Mouse (Mus musculus) heart, postnatal 0 days (tissue): ENCODE measurements around the gene Arcn1. TPM values are rescaled to one million over a fixed set of nuclear protein-coding genes. Genes with fewer than 3 reads are reported as not detected.
A peak's percentile ranks its signal among the peaks of the same experiment; 100 is the strongest.
"Not testable (repeated sequence)": the region's sequence is repeated elsewhere in the genome, so short reads cannot be mapped to it uniquely, and the experiment has no call there.

Experiments used
- ATAC-seq: fragments of 200-750 bp; cut with Nextera tagmentation; 2 replicates; pipeline ENCODE4 v1.8.0; 2017; ENCODE audit warnings: low read depth, moderate number of reproducible peaks, moderate library complexity; ENCODE audit not compliant: insufficient read depth
- DNase-seq: peaks from one replicate; pipeline ENCODE4 v3.0.0-alpha.2; 2016; ENCODE audit warnings: low spot score
- H3K27ac ChIP-seq: fragments of 300-500 bp; sonication (generic); 2 replicates; pipeline ENCODE4 v1.5.1; 2014; ENCODE audit warnings: low read depth, mild to moderate bottlenecking
- H3K27me3 ChIP-seq: fragments of 300-500 bp; sonication (generic); 2 replicates; pipeline ENCODE4 v1.6.1; 2014; ENCODE audit warnings: low read length, mixed read lengths; ENCODE audit not compliant: control insufficient read depth, insufficient read depth
- H3K36me3 ChIP-seq: fragments of 300-500 bp; sonication (generic); replicated peaks from 2 replicates; pipeline ENCODE4 v1.6.1; 2014; ENCODE audit warnings: low read length, mixed read lengths; ENCODE audit not compliant: control insufficient read depth, insufficient read depth
- H3K4me1 ChIP-seq: fragments of 300-500 bp; sonication (generic); 2 replicates; pipeline ENCODE4 v1.6.1; 2014; ENCODE audit warnings: antibody characterized with exemption; ENCODE audit not compliant: control insufficient read depth, insufficient read depth
- H3K4me2 ChIP-seq: fragments of 300-500 bp; sonication (generic); 2 replicates; pipeline ENCODE4 v1.6.1; 2014; ENCODE audit warnings: low read depth, mild to moderate bottlenecking, low read length, moderate library complexity
- H3K4me3 ChIP-seq: fragments of 300-500 bp; sonication (generic); 2 replicates; pipeline ENCODE4 v1.5.1; 2014; ENCODE audit warnings: low read depth, low read length
- H3K9ac ChIP-seq: fragments of 300-500 bp; sonication (generic); replicated peaks from 2 replicates; pipeline ENCODE4 v1.6.1; 2014; ENCODE audit warnings: low read depth, low read length, mixed read lengths
- H3K9me3 ChIP-seq: fragments of 300-500 bp; sonication (generic); replicated peaks from 2 replicates; pipeline ENCODE4 v1.6.1; 2016; ENCODE audit warnings: low read length; ENCODE audit not compliant: control insufficient read depth
- CTCF ChIP-seq: IDR thresholded peaks from 2 replicates; pipeline ENCODE4 v1.5.1; 2016; ENCODE audit warnings: antibody characterized with exemption, control low read depth, low read depth
- EP300 ChIP-seq: IDR thresholded peaks from 2 replicates; pipeline ENCODE4 v1.6.1; 2016; ENCODE audit warnings: antibody characterized with exemption, low read depth
- WGBS: fragments of 180-500 bp; shearing (Covaris S2); extraction: QIAGEN DNeasy Blood & Tissue Kit; methylation state at CpG from one replicate; pipeline ENCODE4 v1.1.7; 2014; 5-methylcytosine and 5-hydroxymethylcytosine counted together
- polyA plus RNA-seq: library from polyadenylated mRNA; unstranded; fragments of >200 nt; fragmentation: Nextera tagmentation; extraction: Ambion mirVana; gene quantifications from 2 replicates; pipeline ENCODE4 v1.2.1, GENCODE M21; 2015
- total RNA-seq: library from RNA; depleted of rRNA; stranded (reverse); fragments of >200 nt; gene quantifications from 2 replicates; pipeline ENCODE4 v1.2.3, GENCODE M21; 2014; ENCODE audit warnings: low replicate concordance

The Arcn1 gene
- total and polyA plus RNA-seq, 2 experiments from 2014 or later = 71.6 to 78.3 TPM

DNA sequence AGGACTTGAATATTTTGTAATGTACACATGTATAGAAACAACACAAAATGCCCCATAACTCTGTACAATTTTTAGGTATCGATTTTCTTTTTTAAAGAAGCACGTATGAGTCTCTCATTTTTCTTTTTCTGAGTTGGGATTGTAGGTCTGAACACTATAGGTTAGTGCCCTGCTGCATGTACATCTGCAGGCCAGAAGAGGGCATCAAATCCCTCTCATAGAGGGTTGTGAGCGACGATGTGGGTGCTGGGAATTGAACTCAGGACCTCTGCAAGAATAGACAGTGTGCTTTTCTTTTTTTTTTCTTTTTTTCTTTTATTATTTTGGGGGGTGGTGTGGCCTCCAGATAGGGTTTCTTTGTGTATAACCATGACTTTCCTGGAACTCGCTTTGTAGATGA, 3.7 kb upstream of the Arcn1 start:
- no peak for DNase-seq
- TF ChIP-seq CTCF (no peak), EP300 (no peak)
- no peak overlapping the region for H3K4me2 ChIP-seq

GRCm38 (mm10) chr9:44768029-44768394, 367 bp upstream of the Arcn1 start:
- H3K9me3 ChIP-seq, H3K27me3 ChIP-seq, ATAC-seq, DNase-seq, H3K36me3 ChIP-seq: not testable (repeated sequence)
- Histone ChIP-seq H3K4me2 (peak overlapping the region; percentile 75), H3K9ac (0 out of 2 replicates have a peak overlapping the region, but pooled peaks have one; percentile 98), H3K27ac (peak overlapping the region; percentile 99; the same call in 1 of the 2 replicates), H3K4me1 (peaks cover 22% of the 10 kb centered on the region), H3K4me3 (peak overlapping the region; percentile 96)
- WGBS = 47% methylated on average over 7 of the region's 9 CpGs

More for the DNA sequence above, 3.7 kb upstream of the Arcn1 start:
- H3K27me3 ChIP-seq = no peaks in the 10 kb centered on the region
- 93% methylated on average over 5 of the region's 5 CpGs for WGBS
- H3K9me3 ChIP-seq = no peaks in the 10 kb centered on the region
- H3K4me3 ChIP-seq = no peak overlapping the region
- no peak overlapping the region for H3K9ac ChIP-seq
- no peak for ATAC-seq
- H3K36me3 ChIP-seq = peaks cover 11% of the 10 kb centered on the region; the same call in 1 of the 2 replicates
- peaks cover 9% of the 10 kb centered on the region for H3K4me1 ChIP-seq
- H3K27ac ChIP-seq = no peak overlapping the region

DNA sequence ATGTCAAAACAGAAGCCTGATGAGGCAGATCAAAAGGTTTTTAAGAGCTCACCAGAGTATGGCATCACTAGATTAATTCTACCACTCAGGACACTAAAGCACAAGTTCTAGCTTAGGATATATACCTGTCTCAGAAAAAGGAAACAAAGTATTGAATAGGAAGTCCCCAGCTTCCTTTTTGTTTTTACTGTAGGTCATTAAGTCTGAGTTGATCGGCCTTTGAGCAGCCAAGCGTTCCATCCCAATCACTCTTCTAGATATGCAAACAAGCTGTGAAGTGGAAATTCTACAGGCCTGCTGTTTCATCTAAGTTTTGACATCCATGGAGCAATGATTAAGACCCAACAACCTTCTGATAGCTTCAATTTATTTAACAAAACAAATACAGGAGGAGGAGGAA, 6.8 kb downstream of the Arcn1 start:
- Histone ChIP-seq H3K4me3 (no peak overlapping the region), H3K27me3 (no peaks in the 10 kb centered on the region), H3K36me3 (peaks cover 29% of the 10 kb centered on the region), H3K4me1 (peaks cover 22% of the 10 kb centered on the region), H3K9ac (no peak overlapping the region), H3K9me3 (no peaks in the 10 kb centered on the region), H3K27ac (no peak overlapping the region), H3K4me2 (no peak overlapping the region)
- WGBS = 46% methylated on average over 2 of the region's 2 CpGs
- no peak for TF ChIP-seq EP300
- TF ChIP-seq CTCF = no peak
- ATAC-seq (no peak), DNase-seq (no peak)

GRCm38 (mm10) chr9:44748473-44748872, 19.2 kb downstream of the Arcn1 start:
- H3K36me3 ChIP-seq = peaks cover 96% of the 10 kb centered on the region
- no peak for DNase-seq
- TF ChIP-seq CTCF = no peak
- no peak for TF ChIP-seq EP300
- no peak for ATAC-seq
- 92% methylated on average over 7 of the region's 7 CpGs for WGBS
- H3K9me3 ChIP-seq = no peaks in the 10 kb centered on the region
- H3K4me3 ChIP-seq = no peak overlapping the region
- no peaks in the 10 kb centered on the region for H3K27me3 ChIP-seq
- no peaks in the 10 kb centered on the region for H3K4me1 ChIP-seq
- no peak overlapping the region for H3K4me2 ChIP-seq
- H3K9ac ChIP-seq = no peak overlapping the region
- H3K27ac ChIP-seq = no peak overlapping the region

- Histone ChIP-seq H3K9ac (no peak overlapping the region), H3K9me3 (no peaks in the 10 kb centered on the region), H3K4me3 (no peak overlapping the region), H3K36me3 (peaks cover 96% of the 10 kb centered on the region), H3K27me3 (no peaks in the 10 kb centered on the region), H3K4me2 (no peak overlapping the region), H3K4me1 (no peaks in the 10 kb centered on the region), H3K27ac (no peak overlapping the region)
- TF ChIP-seq CTCF (no peak), EP300 (no peak)
- ATAC-seq (no peak), DNase-seq (no peak)
- 95% methylated on average over 3 of the region's 3 CpGs for WGBS
These were observed 20.3 kb downstream of the Arcn1 start for GRCm38 (mm10) chr9:44747341-44747740.

DNA sequence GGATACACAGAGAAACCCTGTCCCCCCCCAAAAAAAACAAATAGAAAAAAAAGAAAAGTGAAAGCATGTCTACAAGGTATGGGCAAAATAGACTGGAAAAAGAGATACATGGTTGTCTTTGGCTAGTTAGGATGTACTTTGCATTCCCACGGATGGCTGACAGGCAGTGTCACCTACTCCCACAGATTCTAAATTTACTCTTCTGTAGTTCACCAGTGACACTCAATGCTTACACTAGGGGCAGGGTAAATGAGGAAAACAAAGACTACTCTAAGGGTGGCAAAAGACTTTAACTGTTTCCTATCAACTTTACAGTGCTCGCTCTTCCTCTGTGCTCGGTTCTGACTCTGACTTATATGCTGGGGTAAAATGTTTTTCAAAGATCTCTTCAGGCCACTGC, 21.0 kb downstream of the Arcn1 start:
- H3K4me2 ChIP-seq = no peak overlapping the region
- H3K9me3 ChIP-seq = no peaks in the 10 kb centered on the region
- H3K9ac ChIP-seq = no peak overlapping the region
- no peak overlapping the region for H3K27ac ChIP-seq
- peaks cover 92% of the 10 kb centered on the region for H3K36me3 ChIP-seq
- no peak overlapping the region for H3K4me3 ChIP-seq
- DNase-seq (no peak), ATAC-seq (no peak)
- no peak for TF ChIP-seq EP300
- TF ChIP-seq CTCF = no peak
- 72% methylated on average over 3 of the region's 3 CpGs for WGBS
- no peaks in the 10 kb centered on the region for H3K27me3 ChIP-seq
- H3K4me1 ChIP-seq = no peaks in the 10 kb centered on the region
